Mouse (Mus musculus) erythroblast, adult 5-6 weeks (primary cell): Measurements from ENCODE around the gene Hoxd4. TPM values are rescaled to one million over a fixed set of nuclear protein-coding genes. Genes with fewer than 3 reads are reported as not detected.

Experiments used
- ATAC-seq: replicated peaks from 2 replicates; pipeline ENCODE4 v1.8.0; 2016; ENCODE audit warnings: moderate number of reproducible peaks, mild to moderate bottlenecking, moderate TSS enrichment, inconsistent platforms; ENCODE audit not compliant: poor library complexity, low FRiP score, severe bottlenecking
- total RNA-seq, 2 experiments: library from RNA; stranded (forward) in 1 of 2; stranded (reverse) in 1 of 2; fragments of 150-400 nt in 1 of 2; fragments of 200-764, 138-1000 nt in 1 of 2; gene quantifications; 2 replicates each; pipeline versions ENCODE4 v1.2.3 to v1.2.4; 2015 to 2017; ENCODE audit warnings: low replicate concordance in 2 of 2

Hoxd4 gene
- total RNA-seq, 2 experiments from 2014 or later = not detected

GRCm38 (mm10) chr2:74738623-74739475, 27.1 kb downstream of the Hoxd4 start:
- no peak for ATAC-seq

- ATAC-seq = no peak
Observed at GRCm38 (mm10) chr2:74739476-74739800, 27.7 kb downstream of the Hoxd4 start.

- no peak for ATAC-seq
Observed at GRCm38 (mm10) chr2:74739869-74740268, 28.1 kb downstream of the Hoxd4 start.

GRCm38 (mm10) chr2:74740311-74741091, 28.8 kb downstream of the Hoxd4 start:
- no peak for ATAC-seq

GRCm38 (mm10) chr2:74741252-74741978, 29.7 kb downstream of the Hoxd4 start:
- ATAC-seq = no peak

- ATAC-seq = no peak
Observed at GRCm38 (mm10) chr2:74741979-74742277, 30.2 kb downstream of the Hoxd4 start.

- no peak for ATAC-seq
Observed at GRCm38 (mm10) chr2:74745540-74746297, 34.0 kb downstream of the Hoxd4 start.

GRCm38 (mm10) chr2:74746298-74746921, 34.7 kb downstream of the Hoxd4 start:
- ATAC-seq = no peak

- no peak for ATAC-seq
Observed at GRCm38 (mm10) chr2:74747006-74747405, 35.3 kb downstream of the Hoxd4 start.

GRCm38 (mm10) chr2:74747661-74748141, 36.0 kb downstream of the Hoxd4 start:
- ATAC-seq = no peak

- no peak for ATAC-seq
Observed at GRCm38 (mm10) chr2:74748436-74748995, 36.8 kb downstream of the Hoxd4 start.

GRCm38 (mm10) chr2:74749337-74750121, 37.8 kb downstream of the Hoxd4 start:
- ATAC-seq = no peak

- ATAC-seq = no peak
Observed at GRCm38 (mm10) chr2:74750731-74751250, 39.1 kb downstream of the Hoxd4 start.

- no peak for ATAC-seq
Observed at GRCm38 (mm10) chr2:74751861-74752260, 40.1 kb downstream of the Hoxd4 start.

- ATAC-seq = no peak
Observed at GRCm38 (mm10) chr2:74752431-74753174, 40.9 kb downstream of the Hoxd4 start.

- no peak for ATAC-seq
Observed at GRCm38 (mm10) chr2:74753175-74753523, 41.4 kb downstream of the Hoxd4 start.

GRCm38 (mm10) chr2:74753711-74754110, 42.0 kb downstream of the Hoxd4 start:
- no peak for ATAC-seq
